Mouse (Mus musculus) ES-E14 (cell line): ENCODE measurements around the gene Tmem189.

ENCODE experiments used
- CHD2 ChIP-seq: IDR thresholded peaks from 2 replicates; pipeline ENCODE4 v1.6.1; 2014; ENCODE audit warnings: mild to moderate bottlenecking, low read depth, low read length, inconsistent platforms
- MAFK ChIP-seq: IDR thresholded peaks from 2 replicates; pipeline ENCODE4 v1.6.1; 2014; ENCODE audit warnings: mild to moderate bottlenecking, low read depth, low read length, inconsistent platforms; ENCODE audit not compliant: insufficient read depth
- ZNF384 ChIP-seq: IDR thresholded peaks from 2 replicates; pipeline ENCODE4 v1.6.1; 2012; ENCODE audit warnings: low read depth, low read length, inconsistent platforms

- TF ChIP-seq CHD2 (no peak), ZNF384 (no peak), MAFK (no peak)
Observed at GRCm38 (mm10) chr2:167714298-167714697, 24.7 kb upstream of the Tmem189 start.
